Mouse (Mus musculus) thymus, postnatal 10 days (tissue): ENCODE results near the gene Usp21.
"Not testable (repeated sequence)": the region's sequence is repeated elsewhere in the genome, so short reads cannot be mapped to it uniquely, and the experiment has no call there.

ENCODE experiments used
- DNase-seq, 2 experiments: peaks; one replicate each; pipeline ENCODE4 v3.0.0; 2021; ENCODE audit warnings: low spot score in 2 of 2

Usp21 gene

GRCm38 (mm10) chr1:171245353-171245752, 42.4 kb downstream of the Usp21 start:
- no peak for DNase-seq

DNA sequence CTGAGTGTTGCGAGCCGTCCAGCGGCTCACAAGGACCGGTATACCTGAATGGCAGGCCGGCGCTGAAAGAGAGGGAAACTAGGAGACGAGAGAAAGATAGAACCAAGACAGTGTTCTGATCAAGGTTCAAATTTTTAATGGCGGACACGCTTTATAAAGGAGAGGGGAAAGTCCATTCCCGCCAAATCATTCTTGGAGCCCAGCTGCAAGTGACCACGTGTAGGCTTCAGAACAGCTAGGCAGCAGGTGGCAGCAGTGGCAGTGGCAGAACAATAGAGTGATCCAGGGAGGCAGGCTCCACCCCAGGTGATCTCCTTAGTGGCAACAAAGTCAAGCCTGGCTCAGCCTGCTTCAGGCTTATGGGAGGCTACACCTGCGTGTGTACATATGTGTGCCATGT, 45.8 kb downstream of the Usp21 start:
- DNase-seq, result not testable (repeated sequence)

GRCm38 (mm10) chr1:171240911-171241310, 46.9 kb downstream of the Usp21 start:
- no peak for DNase-seq

- DNase-seq, result no peak
Measured at GRCm38 (mm10) chr1:171239992-171240744, 47.6 kb downstream of the Usp21 start.

GRCm38 (mm10) chr1:171238463-171238862, 49.3 kb downstream of the Usp21 start:
- peak in 1 of 2 experiments; percentile 47 for DNase-seq

DNA sequence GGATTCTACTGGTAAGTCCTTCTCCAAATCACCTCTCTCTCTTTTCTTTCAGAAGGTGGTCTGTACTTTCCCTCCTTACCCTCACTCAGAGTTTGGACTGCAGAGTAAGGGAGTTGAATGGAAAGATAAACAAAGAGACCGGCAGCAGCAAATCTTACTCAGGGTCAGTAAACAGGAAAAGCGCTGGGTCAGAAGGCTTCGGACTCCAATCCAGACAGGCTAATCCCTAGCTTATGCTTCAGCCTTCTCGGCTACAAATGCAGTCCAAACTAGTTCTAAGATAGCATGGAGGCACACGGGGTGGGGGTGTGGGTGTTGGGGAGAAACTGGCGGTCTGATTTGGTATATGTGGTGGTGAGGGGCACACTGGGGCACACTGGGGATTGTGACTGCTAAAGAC, 50.4 kb downstream of the Usp21 start:
- DNase-seq, result no peak

- DNase-seq, result no peak
Measured at GRCm38 (mm10) chr1:171235791-171236190, 52.0 kb downstream of the Usp21 start.

DNA sequence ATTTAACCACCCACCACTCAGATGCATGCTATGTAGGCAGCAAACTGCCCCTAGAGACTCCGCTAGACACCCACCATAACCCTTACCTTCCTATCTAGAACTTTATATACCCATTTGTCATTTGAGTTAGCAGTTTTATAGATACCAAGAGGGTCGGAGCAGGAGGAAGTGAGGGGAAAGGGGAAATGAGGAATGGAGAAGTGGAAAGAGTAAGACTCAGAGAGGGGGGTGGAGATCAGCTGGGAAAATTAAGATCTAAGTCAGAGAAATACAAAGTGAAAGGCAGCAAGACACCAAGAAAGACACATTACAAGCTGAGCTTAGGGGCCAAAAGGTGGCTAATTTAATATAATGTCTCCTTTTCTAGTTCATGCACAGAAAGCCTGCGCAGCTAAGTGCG, 53.3 kb downstream of the Usp21 start:
- no peak for DNase-seq

DNA sequence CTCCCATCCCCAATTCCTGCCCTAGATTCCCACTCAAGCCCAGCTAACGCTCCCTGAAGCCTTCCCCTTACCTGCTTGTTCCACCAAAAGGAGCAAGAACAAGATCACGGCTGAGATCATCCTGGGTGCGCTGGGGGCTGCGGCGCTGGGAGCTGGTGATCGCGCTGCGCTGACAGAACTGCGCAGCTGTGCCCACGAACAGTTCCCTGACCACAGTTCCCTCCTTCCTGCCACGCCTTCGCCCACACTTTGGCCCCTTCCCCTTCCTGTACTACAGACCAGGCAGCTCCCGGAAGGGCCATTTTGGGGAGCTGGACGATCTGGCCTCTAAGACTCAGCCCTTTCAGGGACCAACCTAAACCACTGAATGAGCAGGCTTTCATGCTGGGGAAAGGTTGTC, 53.7 kb downstream of the Usp21 start, which contains the start of gene Fcer1g:
Gene Fcer1g, minus strand, starts transcription at position 240 of the 400 bp plus-strand sequence.
- DNase-seq, result no peak

- no peak for DNase-seq
Measured at GRCm38 (mm10) chr1:171232800-171233730, 54.7 kb downstream of the Usp21 start.

GRCm38 (mm10) chr1:171232348-171232747, 55.4 kb downstream of the Usp21 start:
- DNase-seq, result no peak
